Mouse (Mus musculus) hindbrain, embryonic 15.5 days (tissue): ENCODE data around the gene Tbc1d13. TPM values are rescaled to one million over a fixed set of nuclear protein-coding genes. Genes with fewer than 3 reads are reported as not detected.

Source experiments
- ATAC-seq: fragments of 200-750 bp; cut with Nextera tagmentation; 2 replicates; pipeline ENCODE4 v1.8.0; 2017; ENCODE audit warnings: low read depth, moderate number of reproducible peaks, moderate TSS enrichment; ENCODE audit not compliant: low FRiP score
- H3K27ac ChIP-seq: fragments of 300-500 bp; sonication (generic); replicated peaks from 2 replicates; pipeline ENCODE4 v1.5.1; 2015; ENCODE audit warnings: mild to moderate bottlenecking, inconsistent platforms
- H3K27me3 ChIP-seq: fragments of 300-500 bp; sonication (generic); 2 replicates; pipeline ENCODE4 v1.6.1; 2015; ENCODE audit warnings: control low read depth, inconsistent platforms
- H3K36me3 ChIP-seq: fragments of 300-500 bp; sonication (generic); 2 replicates; pipeline ENCODE4 v1.6.1; 2015; ENCODE audit warnings: control low read depth, inconsistent platforms
- H3K4me1 ChIP-seq: fragments of 300-500 bp; sonication (generic); replicated peaks from 2 replicates; pipeline ENCODE4 v1.6.1; 2015; ENCODE audit warnings: control low read depth, inconsistent platforms
- H3K4me2 ChIP-seq: fragments of 300-500 bp; sonication (generic); 2 replicates; pipeline ENCODE4 v1.6.1; 2015; ENCODE audit warnings: moderate library complexity, mild to moderate bottlenecking, inconsistent platforms
- H3K4me3 ChIP-seq: fragments of 300-500 bp; sonication (generic); 2 replicates; pipeline ENCODE4 v1.5.1; 2015; ENCODE audit warnings: mild to moderate bottlenecking, inconsistent platforms
- H3K9ac ChIP-seq: fragments of 300-500 bp; sonication (generic); 2 replicates; pipeline ENCODE4 v1.6.1; 2015; ENCODE audit warnings: inconsistent platforms
- H3K9me3 ChIP-seq: fragments of 300-500 bp; sonication (generic); 2 replicates; pipeline ENCODE4 v1.6.1; 2016; ENCODE audit warnings: control low read depth, inconsistent platforms
- WGBS: fragments of 180-500 bp; shearing (Covaris S2); methylation state at CpG from one replicate; pipeline ENCODE4 v1.1.7; 2015; 5-methylcytosine and 5-hydroxymethylcytosine counted together
- polyA plus RNA-seq: library from polyadenylated mRNA; unstranded; fragments of >200 nt; fragmentation: Nextera tagmentation; extraction: Ambion mirVana; gene quantifications from 2 replicates; pipeline ENCODE4 v1.2.1, GENCODE M21; 2015

Gene Tbc1d13
- 12.4 and 12.5 TPM in 2 replicates for polyA plus RNA-seq

DNA sequence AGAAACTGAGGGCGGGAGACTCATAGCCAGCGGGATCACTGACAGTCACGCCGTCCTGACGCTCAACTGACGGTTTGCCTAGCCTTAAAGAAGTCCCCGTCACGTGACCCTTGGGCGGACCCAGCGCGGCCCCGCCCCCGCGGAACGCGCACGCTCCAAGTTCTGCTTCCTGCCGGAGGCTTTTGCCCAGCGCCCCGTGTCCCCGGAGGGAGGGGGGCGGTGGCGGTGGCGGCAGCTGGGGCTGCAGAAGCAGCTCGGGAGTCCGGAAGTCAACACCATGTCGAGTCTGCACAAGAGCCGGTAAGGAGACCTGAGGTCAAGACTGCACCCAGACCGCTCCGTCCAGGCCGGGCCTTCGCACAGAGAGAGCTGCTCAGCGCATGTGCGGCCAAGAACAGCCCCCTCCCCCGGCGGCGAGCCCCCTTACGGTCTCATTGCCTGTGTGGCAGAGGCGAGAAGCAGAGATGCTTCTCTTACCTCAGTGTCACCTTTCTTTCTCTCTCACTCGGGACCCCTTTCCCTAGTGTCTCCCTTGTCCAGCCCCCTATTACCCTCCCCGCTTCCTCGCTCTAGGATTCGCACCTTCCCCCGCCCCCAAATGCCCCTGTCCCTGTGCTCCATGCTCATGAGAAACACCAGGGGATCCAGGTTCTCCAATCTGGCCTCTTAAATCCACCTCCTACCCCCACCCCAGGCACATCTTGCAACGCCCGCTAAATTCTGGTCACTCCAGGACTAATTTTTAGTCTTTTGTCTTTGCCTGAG lies at the start of gene Tbc1d13:
Gene Tbc1d13 (plus strand): TSS at position 134 of the 765 bp plus-strand sequence.
- WGBS = under 1% methylated on average over 46 of the region's 46 CpGs
- H3K9ac ChIP-seq = peak within 1 kb of the TSS; percentile 70
- peak within 1 kb of the TSS; percentile 86 for H3K27ac ChIP-seq
- H3K4me1 ChIP-seq = peaks cover 26% of the 10 kb centered on the region
- H3K36me3 ChIP-seq = peaks cover 7% of the 10 kb centered on the region
- no peaks in the 10 kb centered on the region for H3K27me3 ChIP-seq
- H3K9me3 ChIP-seq = no peaks in the 10 kb centered on the region
- H3K4me2 ChIP-seq = peak within 1 kb of the TSS; percentile 90
- peak within 1 kb of the TSS; percentile 71 for H3K4me3 ChIP-seq
- ATAC-seq = peak; percentile 96

DNA sequence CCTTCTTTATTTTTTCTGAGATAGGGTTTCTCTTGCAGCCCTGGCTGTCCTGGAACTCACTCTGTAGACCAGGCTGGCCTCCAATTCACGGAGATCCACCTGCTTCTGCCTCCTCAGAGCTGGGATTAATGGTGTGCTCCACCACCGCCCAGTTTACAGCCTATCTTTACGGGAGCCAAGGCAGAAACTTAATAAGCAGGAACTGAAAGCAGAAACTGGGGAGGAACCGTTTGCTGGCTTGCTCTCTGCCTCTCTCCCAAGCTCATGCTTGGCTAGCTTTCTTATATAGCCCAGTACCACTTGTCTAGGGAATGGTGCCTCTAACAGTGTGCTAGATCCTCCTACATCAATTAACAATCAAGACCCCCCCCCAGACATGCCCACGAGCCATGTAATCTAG lies 49.4 kb upstream of the Tbc1d13 start:
- H3K9me3 ChIP-seq = no peaks in the 10 kb centered on the region
- H3K27me3 ChIP-seq = no peaks in the 10 kb centered on the region
- H3K36me3 ChIP-seq = no peaks in the 10 kb centered on the region
- H3K27ac ChIP-seq = no peak overlapping the region
- WGBS = 46% methylated on average over 5 of the region's 5 CpGs
- peaks cover 5% of the 10 kb centered on the region; the same call in 1 of the 2 replicates for H3K4me1 ChIP-seq
- no peak overlapping the region for H3K9ac ChIP-seq
- H3K4me3 ChIP-seq = no peak overlapping the region
- peak overlapping the region; percentile 47 for H3K4me2 ChIP-seq
- no peak for ATAC-seq

DNA sequence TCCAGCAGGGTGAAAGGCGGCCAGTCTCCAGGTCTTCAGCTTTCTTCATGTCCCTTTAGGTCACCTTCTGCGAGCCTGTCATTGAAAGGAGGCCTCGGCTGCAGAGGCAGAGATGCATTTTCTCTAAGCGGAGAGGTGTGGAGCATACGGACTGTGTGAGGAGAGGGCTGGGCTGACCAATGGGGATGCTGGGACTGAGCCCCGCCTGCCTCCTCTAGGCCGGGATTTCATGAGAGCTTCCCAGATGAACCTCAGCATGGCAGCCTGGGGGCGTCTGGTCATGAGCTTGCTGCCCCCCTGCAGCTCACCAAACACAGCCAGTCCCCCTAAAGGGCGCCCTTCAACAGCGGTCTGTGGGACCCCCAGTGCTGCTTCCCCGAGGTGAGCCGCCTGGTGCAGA lies 48.9 kb upstream of the Tbc1d13 start:
- Histone ChIP-seq H3K36me3 (no peaks in the 10 kb centered on the region), H3K4me1 (peaks cover 5% of the 10 kb centered on the region; the same call in 1 of the 2 replicates), H3K4me2 (peak overlapping the region; percentile 47), H3K27me3 (no peaks in the 10 kb centered on the region), H3K4me3 (peak overlapping the region; percentile 19), H3K27ac (no peak overlapping the region), H3K9me3 (no peaks in the 10 kb centered on the region), H3K9ac (0 out of 2 replicates have a peak overlapping the region, but pooled peaks have one; percentile 18)
- peak; percentile 68; the same call in 1 of the 2 replicates for ATAC-seq
- whole genome bisulfite sequencing = 16% methylated on average over 12 of the region's 12 CpGs

DNA sequence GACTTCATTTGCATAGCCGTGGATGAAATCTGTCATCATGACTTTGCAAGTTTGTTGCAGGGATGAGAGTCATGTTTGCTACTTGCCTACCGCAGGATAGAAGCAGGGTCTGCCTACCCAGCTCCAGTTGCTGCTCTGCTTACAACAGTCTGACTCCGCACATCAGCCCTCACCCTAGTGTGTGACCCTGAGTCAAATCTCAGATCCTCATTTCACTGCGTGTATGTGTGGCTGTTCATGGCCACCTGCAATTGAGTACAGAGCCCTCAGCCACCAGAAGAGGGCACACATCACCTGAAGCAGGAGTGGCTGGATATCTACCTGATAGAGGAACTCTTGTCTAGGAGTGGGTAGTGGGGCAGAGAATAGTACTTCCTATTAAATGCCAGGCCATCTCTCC lies 46.2 kb upstream of the Tbc1d13 start:
- ATAC-seq = no peak
- no peak overlapping the region for H3K27ac ChIP-seq
- H3K4me2 ChIP-seq = no peak overlapping the region
- H3K36me3 ChIP-seq = no peaks in the 10 kb centered on the region
- H3K27me3 ChIP-seq = no peaks in the 10 kb centered on the region
- H3K9ac ChIP-seq = no peak overlapping the region
- no peak overlapping the region for H3K4me3 ChIP-seq
- peaks cover 5% of the 10 kb centered on the region; the same call in 1 of the 2 replicates for H3K4me1 ChIP-seq
- no peaks in the 10 kb centered on the region for H3K9me3 ChIP-seq
- 90% methylated on average over 4 of the region's 4 CpGs for WGBS

DNA sequence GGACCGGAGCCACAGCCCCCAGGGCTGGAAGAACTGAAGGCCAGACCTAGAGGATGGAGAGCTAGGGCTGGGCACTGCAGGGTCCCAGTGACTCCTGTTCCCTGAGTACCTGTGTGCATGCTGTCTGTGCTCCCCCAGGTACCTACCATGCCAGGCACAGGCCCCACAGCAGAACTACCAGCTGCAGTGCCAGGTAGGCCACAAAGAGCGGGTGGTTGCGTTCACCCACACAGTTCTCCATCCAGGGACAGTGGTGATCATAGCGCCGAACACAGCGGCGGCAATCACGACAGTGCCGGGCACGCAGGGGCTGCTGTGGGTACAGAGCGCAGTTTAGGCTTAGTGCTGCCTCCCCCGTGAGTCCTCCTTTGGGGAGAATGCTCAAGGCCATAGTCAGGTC lies 42.0 kb upstream of the Tbc1d13 start:
- no peaks in the 10 kb centered on the region for H3K9me3 ChIP-seq
- no peak for ATAC-seq
- H3K27me3 ChIP-seq = no peaks in the 10 kb centered on the region
- 97% methylated on average over 12 of the region's 12 CpGs for WGBS
- H3K36me3 ChIP-seq = no peaks in the 10 kb centered on the region
- H3K4me2 ChIP-seq = no peak overlapping the region
- H3K27ac ChIP-seq = no peak overlapping the region
- H3K4me1 ChIP-seq = peaks cover 23% of the 10 kb centered on the region
- no peak overlapping the region for H3K4me3 ChIP-seq
- no peak overlapping the region for H3K9ac ChIP-seq

DNA sequence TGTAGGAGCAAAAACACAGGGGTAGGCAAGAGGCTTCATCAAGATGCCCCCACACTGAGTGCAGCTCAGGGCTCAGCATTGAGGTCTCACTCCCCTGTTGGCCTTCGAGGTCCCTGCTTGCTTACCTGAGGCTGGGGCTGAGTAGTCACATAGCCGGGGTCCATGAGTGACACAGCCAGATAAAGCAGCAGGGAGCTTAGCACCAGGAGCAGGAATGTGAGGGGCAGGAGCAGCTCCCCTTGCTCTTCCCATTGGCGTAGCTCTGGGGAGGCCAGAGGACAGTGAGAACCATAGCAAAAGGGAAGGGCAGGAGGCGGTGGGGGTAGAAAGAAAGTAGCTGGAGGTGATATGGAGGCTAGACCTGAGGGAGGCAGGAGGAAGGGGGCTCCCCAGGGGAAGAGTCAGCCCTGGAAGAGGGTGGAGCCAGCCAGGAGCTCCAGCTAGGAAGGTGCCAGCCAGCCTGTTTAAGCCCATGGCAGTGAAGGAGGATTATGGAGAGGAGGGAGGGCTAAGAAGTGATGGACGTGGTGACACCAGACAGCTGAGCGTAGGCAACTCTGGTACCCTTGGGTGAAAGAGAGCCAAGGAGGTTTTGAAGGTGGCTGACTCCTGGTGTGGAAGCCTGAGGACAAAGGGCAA lies 41.1 kb upstream of the Tbc1d13 start:
- Histone ChIP-seq H3K4me3 (peak overlapping the region; percentile 50), H3K27ac (no peak overlapping the region), H3K27me3 (no peaks in the 10 kb centered on the region), H3K4me1 (peaks cover 23% of the 10 kb centered on the region), H3K9me3 (no peaks in the 10 kb centered on the region), H3K4me2 (peak overlapping the region; percentile 88), H3K36me3 (no peaks in the 10 kb centered on the region; the same call in 1 of the 2 replicates), H3K9ac (no peak overlapping the region)
- ATAC-seq = no peak
- WGBS = 60% methylated on average over 6 of the region's 6 CpGs

DNA sequence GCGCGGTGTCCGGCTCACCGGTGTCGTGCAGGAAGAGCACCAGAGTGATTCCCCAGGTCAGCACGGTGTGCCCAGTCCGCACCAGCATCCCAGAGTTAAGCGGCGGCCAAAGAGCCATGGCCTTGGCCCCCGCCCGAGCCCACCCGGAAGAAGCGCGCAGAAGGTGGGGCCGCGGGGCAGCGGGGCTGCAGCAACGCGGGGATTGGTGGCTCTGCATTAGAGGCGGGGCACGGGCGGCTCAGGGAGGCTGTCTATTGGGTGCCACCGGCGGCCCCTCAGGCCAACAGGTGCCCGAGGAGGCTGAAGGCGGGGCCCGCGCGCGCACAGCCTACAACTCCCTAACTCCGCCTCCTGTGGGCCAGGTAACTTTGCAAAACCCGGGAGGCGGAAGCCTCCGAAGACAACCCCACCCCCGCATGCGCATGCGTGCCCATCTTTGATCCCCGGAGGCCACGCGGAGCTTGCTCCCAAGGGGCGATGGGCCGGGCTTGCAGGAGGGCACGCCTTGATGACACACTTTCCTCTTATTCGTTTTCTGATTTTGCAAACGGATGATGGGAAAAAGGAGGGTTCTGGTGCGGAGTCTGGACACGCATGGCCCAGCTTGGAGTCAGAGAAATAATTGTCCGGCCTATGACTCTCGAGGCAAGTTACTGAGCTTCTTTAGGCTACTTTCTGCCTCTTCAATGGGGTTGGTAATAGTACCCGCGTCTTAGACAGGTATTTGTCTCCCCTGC lies 39.9 kb upstream of the Tbc1d13 start, which contains the start of gene Zdhhc12:
Gene Zdhhc12 (minus strand): TSS at position 178 of the 737 bp plus-strand sequence.
- peaks cover 9% of the 10 kb centered on the region; the same call in 1 of the 2 replicates for H3K36me3 ChIP-seq
- under 1% methylated on average over 51 of the region's 51 CpGs for WGBS
- no peaks in the 10 kb centered on the region for H3K27me3 ChIP-seq
- H3K4me2 ChIP-seq = peak within 1 kb of the TSS; percentile 88
- ATAC-seq = peak; percentile 96
- H3K4me1 ChIP-seq = peaks cover 23% of the 10 kb centered on the region
- H3K9ac ChIP-seq = peak within 1 kb of the TSS; percentile 41
- H3K9me3 ChIP-seq = no peaks in the 10 kb centered on the region
- peak within 1 kb of the TSS; percentile 54 for H3K27ac ChIP-seq
- peak within 1 kb of the TSS; percentile 50 for H3K4me3 ChIP-seq

DNA sequence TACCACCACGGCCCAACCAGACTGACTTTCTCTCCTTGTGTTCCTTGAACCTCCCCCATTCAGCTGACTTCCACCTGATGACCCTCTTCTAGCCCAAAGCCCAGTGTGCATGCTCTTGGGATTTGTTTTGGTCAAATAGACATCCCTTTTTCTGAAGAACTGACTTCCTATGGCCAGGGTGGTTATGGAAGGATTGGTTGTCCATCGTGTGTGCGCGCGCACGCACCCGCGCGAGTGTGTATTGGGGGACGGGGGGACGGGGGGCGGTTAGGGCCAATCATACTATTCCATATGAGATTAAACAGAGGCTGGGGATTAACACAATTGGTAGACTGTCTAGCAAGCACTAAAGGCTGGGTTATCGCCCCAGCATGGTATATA lies 39.3 kb upstream of the Tbc1d13 start:
- Histone ChIP-seq H3K36me3 (peaks cover 14% of the 10 kb centered on the region; the same call in 1 of the 2 replicates), H3K27ac (peak overlapping the region; percentile 54), H3K9me3 (no peaks in the 10 kb centered on the region), H3K4me3 (peak overlapping the region; percentile 50), H3K4me2 (peak overlapping the region; percentile 88), H3K27me3 (no peaks in the 10 kb centered on the region), H3K9ac (peak overlapping the region; percentile 41), H3K4me1 (peaks cover 23% of the 10 kb centered on the region)
- WGBS = 3% methylated on average over 13 of the region's 13 CpGs
- ATAC-seq = no peak

DNA sequence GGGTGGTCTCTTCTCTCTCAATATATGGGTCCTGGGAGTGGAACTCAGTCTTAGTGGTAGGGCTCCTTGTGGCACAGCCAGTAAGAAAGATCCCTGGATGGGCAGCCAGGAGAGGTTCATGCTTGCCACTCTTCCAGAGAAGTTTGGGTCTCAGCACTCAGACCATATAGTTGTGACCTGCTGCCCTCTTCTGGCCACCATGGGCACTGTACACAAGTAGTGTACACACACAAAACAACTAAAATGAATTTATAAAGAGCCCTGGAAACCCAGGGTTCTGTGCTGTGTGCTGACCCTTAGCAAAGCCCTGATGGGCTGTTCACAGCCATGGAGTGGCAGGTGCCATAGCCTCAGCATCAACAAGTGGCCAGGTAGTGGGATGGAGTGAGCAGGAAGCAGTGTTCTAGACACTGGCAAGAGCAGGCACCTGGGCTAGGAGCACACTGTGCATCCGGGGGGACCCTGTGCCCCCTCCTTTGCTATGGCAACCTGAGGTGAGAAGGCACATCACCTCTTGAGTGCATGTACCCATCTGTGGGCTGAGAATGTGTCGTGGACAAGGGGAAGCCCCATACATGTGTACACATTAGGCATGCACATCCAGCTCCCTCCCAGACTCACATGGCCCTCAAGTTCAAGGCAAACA lies 37.5 kb upstream of the Tbc1d13 start:
- Histone ChIP-seq H3K9me3 (no peaks in the 10 kb centered on the region), H3K27ac (no peak overlapping the region), H3K4me2 (no peak overlapping the region), H3K36me3 (peaks cover 23% of the 10 kb centered on the region), H3K9ac (no peak overlapping the region), H3K4me3 (no peak overlapping the region), H3K27me3 (no peaks in the 10 kb centered on the region), H3K4me1 (peaks cover 23% of the 10 kb centered on the region)
- 86% methylated on average over 2 of the region's 2 CpGs for WGBS
- ATAC-seq = no peak

DNA sequence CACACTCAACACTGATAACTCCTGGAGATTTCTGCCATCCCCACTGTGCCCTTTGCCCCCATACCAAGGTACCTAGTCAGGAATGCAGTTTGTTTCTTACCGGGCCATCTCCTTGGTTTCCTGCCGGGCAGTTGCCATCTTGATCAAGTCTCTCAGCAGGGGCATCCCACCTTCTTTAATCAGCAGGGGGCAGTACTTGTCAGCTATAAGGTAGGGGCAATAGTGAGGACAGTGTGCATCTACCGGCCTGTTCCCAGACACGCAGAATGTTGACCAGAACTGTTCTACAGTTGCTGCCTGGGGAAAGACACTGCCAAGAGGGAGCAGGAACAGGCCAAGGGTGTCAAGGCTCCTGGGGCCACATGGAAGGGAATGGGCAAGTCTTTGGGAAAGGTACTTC lies 33.3 kb upstream of the Tbc1d13 start:
- no peak overlapping the region for H3K27ac ChIP-seq
- no peaks in the 10 kb centered on the region for H3K9me3 ChIP-seq
- H3K27me3 ChIP-seq = no peaks in the 10 kb centered on the region
- H3K4me3 ChIP-seq = no peak overlapping the region
- H3K4me2 ChIP-seq = no peak overlapping the region
- H3K36me3 ChIP-seq = peaks cover 55% of the 10 kb centered on the region
- no peak for ATAC-seq
- H3K4me1 ChIP-seq = 0 out of 2 replicates have a peak, but pooled peaks cover under 1% of the 10 kb centered on the region
- 79% methylated on average over 4 of the region's 4 CpGs for WGBS
- no peak overlapping the region for H3K9ac ChIP-seq

DNA sequence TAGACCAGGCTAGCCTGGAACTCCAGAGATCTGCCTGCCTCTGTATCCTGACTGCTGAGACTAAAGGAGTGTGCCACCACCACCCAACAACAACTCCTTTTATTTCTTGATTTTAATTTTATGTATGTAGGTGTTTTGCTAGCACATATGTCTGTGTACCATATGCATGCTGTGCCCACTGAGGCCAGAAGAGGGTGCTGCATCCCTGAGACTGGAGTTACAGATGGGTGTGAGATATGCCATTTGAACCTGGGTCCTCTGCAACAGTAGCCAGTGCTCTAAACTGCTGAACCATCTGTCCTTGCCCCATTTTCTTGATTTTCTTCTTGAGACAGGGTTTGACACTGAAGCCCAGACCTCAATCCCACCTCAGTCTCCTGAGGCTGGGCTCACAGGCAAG lies 27.2 kb upstream of the Tbc1d13 start:
- Histone ChIP-seq H3K9me3 (no peaks in the 10 kb centered on the region), H3K9ac (no peak overlapping the region), H3K4me1 (no peaks in the 10 kb centered on the region), H3K4me2 (no peak overlapping the region), H3K36me3 (peaks cover 76% of the 10 kb centered on the region), H3K27me3 (no peaks in the 10 kb centered on the region), H3K4me3 (no peak overlapping the region), H3K27ac (no peak overlapping the region)
- ATAC-seq = no peak
